Mouse (Mus musculus) adipocyte (in vitro differentiated cells): ENCODE measurements at regions not wholly inside any gene's neighbourhood (a gene's known extent, or its start where the extent isn't known, plus 50 kb on each side); places are given as distances from the start of the nearest gene placed in this dataset.

ENCODE experiments used
- DNase-seq: peaks from one replicate; pipeline ENCODE4 v3.0.0-alpha.2; 2016; ENCODE audit warnings: low spot score

DNA sequence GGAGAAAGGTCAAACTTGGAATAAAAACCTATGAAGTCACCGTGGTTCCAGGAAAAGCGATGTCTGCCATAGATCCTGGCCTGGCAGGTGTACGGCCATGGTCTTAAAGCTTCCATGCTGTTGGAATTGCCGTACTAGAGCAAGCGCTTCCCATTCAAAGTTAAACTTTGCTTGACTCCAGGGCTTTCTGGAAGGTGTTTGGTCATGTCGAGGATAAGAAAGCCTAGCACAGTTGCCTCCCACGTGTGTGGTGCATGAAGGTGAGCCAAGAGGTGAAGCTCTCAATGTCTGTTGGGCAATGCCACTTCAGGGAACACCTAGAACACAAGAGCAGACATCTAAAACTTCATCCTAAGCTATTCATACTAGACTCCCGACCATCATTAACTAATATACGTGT, 174.3 kb upstream of the Fam19a5 start:
- no peak for DNase-seq

GRCm38 (mm10) chr15:87370761-87371160, 173.3 kb upstream of the Fam19a5 start:
- no peak for DNase-seq

DNA sequence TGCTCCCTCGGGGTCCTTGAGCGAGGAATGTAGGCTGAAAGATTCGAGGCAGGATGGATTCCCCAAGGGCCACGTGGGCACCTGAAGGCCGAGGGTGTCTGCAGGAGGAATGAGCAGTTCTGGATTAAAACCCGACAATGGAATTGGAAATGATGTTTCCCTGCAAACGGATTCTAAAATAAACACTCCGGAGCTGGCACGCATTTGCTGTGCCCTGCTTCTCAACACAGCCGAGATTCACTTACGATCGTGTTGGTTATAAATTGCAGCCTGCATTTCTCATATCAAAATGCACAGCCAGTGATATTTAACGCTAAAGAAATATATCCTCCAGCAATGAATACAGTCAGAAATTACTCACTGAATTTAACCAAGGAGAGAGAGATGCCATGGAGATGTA, 169.4 kb upstream of the Fam19a5 start:
- DNase-seq = no peak

DNA sequence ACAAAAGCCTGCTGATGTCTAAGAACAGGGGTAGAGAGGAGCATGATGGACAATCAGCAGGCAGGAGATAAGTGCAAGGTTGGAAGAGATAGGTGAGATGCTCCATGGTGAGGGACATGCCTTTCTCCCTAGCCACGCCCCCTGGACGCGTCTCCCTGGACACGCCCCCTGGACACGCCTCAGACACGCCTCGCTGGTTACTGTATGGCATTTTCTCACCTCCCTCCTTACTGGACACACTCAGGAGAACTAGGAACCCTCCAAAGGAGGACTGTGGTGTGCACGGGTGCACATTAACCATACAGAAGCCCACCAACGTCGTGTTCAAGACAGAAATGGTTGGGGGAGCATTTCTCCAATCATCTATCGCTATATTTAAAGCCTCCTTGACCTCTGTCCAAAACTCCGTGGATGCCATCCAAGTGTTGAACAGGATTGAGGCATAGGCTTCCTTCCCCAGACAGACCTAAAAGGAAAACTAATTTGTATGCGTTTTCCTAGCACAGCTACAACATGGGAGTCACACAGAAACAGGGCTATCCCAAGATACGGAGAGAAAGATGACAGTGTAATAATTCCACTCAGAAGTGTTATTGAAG, 168.4 kb upstream of the Fam19a5 start:
- DNase-seq = no peak

GRCm38 (mm10) chr15:87383551-87384265, 160.4 kb upstream of the Fam19a5 start:
- no peak for DNase-seq

GRCm38 (mm10) chr15:87384279-87385066, 159.6 kb upstream of the Fam19a5 start:
- no peak for DNase-seq

- no peak for DNase-seq
Observed at GRCm38 (mm10) chr15:87386513-87386983, 157.6 kb upstream of the Fam19a5 start.

GRCm38 (mm10) chr15:87391395-87391794, 152.7 kb upstream of the Fam19a5 start:
- DNase-seq = no peak

- no peak for DNase-seq
Observed at GRCm38 (mm10) chr15:87398396-87398795, 145.7 kb upstream of the Fam19a5 start.

DNA sequence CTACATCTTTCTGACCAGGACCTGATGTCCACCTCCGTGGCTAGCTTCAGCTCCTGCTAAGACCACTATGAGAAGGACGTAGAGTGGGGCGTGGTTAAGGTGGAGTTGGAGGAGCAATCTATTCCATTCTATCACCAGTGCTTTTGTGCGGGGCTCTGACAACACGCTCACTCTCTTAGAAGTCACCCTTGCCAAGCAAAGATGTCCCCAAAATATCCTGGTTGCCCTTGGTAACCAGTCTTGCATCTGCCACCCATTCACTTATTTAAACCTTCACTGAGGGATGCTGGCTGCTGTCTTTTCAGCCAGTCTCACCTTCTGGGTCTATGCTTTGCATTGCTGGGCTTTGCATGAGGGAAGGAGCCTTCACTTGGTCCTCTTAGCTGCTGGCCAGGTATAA, 138.4 kb upstream of the Fam19a5 start:
- no peak for DNase-seq

GRCm38 (mm10) chr15:87411978-87412377, 132.1 kb upstream of the Fam19a5 start:
- no peak for DNase-seq

DNA sequence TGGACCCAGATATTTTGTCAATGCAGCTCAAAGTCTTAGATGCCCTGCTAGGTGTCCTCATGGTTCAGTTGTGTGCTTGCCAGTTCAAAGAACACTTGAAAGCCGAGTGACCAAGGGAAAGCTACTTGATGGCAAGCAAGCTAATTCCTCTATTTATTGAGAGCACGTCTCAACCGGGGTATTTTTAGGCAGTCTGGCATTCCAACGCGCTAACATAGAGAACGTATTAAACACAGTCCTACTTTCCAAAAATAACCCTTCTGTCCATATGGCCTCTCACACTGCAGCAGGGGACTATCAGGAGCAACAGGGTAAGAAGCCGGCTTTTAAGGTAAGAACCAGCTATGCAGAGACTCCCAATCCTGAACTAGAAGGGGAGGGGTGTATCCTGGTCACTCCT, 128.1 kb upstream of the Fam19a5 start:
- no peak for DNase-seq

GRCm38 (mm10) chr15:87421743-87422142, 122.4 kb upstream of the Fam19a5 start:
- DNase-seq = no peak

DNA sequence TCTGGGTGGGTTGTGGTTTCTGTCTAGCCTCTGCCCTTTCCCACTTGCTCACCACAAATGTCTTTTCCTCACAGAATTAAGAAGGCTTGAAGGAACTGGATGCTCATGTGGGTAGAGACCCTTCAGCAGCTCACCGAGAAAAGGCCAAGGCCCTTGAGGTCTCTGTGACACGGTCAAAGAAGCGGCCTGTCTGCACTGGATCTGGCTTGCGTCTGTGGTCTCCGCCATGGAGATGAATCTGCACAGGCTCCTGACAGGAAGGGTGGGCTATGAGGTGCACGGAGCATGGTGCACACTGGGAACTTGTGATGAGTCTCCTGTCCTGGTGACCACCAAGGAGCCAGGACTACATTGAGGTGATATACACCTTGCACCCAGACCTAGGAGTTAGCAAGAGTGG, 110.8 kb upstream of the Fam19a5 start:
- no peak for DNase-seq

DNA sequence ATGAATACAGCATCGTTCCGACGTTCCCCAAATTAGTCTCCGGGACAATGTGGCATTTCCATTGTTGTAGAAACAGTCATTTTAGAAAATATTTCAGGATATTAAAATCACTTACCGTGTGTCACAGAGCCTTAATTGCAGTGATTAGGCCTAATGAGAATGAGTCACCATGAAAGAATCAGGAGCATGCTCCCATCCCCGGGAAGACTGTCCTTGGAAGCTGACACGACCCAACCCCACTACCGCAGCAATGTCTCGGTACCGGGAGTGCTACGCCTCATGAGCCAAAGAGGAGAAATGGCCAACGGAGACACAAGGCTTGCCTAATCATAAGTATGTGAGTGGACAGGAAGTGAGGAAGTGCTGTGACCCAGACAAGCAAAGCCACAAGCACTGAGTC, 110.2 kb upstream of the Fam19a5 start:
- DNase-seq = no peak

GRCm38 (mm10) chr15:87435566-87435965, 108.5 kb upstream of the Fam19a5 start:
- DNase-seq = no peak

- no peak for DNase-seq
Observed at GRCm38 (mm10) chr15:87437611-87438010, 106.5 kb upstream of the Fam19a5 start.

DNA sequence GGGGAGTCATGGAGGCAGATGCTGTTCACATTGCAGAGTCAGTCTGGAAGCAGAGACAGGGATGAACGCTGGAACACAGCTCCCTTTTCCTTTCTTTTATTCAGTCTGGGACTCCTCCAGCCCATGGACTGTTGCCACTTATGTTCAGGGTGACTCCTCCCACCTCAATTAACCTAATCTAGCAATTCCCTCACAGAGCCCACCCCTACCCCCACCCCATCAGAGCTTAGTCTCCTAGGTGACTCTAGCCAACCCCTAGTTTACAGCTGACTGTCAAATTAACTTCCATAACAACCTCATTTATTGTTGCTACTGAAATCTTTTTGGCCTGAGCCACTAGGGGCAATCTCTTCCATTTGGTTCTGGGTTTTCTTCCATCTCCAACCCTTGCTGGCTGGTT, 85.2 kb upstream of the Fam19a5 start:
- no peak for DNase-seq

- no peak for DNase-seq
Observed at GRCm38 (mm10) chr15:87476247-87476646, 67.9 kb upstream of the Fam19a5 start.

GRCm38 (mm10) chr15:87476862-87477490, 67.1 kb upstream of the Fam19a5 start:
- DNase-seq = no peak

DNA sequence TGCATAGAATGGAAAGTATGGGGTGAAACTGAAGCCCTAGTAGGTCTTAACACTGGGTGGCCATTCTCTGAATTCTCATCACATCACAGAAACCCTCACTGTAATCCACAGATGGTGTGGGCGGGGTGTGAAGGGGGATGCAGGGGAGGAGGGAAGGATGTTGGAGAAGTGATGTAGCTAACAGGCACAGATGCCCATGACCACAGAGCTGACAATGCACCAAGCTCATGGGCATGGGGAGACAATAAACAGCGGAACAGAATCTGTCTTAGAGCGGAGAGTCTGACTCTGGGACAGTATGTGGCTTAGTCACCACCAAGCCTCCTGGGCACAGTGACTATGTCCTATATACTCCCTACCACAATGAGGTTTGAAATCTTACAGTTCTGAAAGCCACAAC, 63.3 kb upstream of the Fam19a5 start:
- DNase-seq = no peak
